Mouse (Mus musculus) CD4-positive, CD25-positive, alpha-beta regulatory T cell, adult 2 months (primary cell): Measurements from ENCODE around the gene Ttc30a2.

Experiments used
- DNase-seq: peaks from one replicate; pipeline ENCODE4 v3.0.0-alpha.2; 2012; ENCODE audit warnings: low read depth, low spot score

Ttc30a2 gene

DNA sequence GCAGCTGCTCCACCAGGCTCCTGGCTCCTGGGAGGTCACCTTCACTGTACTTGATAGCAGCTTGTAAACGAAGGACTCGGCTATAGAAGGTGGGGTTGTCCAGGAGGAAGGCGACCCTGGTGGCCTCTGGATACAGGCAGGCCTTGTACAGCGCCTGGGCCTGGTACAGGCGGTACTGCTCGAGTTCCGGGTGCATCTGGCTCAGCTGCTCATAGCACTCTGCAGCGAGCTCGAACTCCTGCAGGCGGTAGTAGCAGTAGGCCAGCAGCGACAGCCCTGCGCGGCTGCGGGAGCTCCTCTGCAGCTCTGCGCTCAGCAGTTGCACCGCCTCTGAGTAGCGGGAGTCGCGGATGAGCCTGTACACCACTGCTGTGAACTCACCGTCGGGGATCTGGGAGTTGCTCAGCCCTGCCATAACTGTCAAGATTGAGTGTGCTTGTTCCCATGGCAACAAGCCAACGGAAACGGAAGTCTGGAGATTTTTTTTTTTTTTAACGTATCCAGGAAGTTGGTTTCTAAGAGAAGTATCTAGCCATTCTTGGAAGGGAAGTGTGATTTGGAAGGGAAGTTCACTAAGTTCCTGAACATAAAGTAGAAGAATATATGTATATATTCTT lies at the start of gene Ttc30a2:
Gene Ttc30a2 (minus strand): TSS at position 419 of the 617 bp plus-strand sequence.
- DNase-seq: peak; percentile 54

DNA sequence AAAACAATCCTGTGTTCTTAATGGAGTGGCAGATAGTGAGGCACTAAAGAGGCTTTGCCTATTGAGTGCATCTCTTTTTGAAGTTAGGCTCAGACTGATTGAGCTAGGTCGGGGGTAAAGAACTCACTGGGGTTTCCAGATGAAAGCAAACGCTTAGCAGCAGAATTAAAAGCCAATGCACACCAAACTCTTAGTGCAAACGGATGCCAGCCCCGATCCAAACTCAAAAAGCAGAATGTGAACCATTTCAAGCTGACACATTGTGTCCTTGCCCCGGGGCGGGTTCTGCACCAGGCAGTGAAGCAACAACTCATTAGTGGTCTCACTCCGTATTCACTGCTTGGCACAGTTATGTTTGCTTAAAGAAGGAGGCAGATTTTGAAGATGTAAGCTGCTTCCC lies 38.9 kb upstream of the Ttc30a2 start:
- DNase-seq: no peak

DNA sequence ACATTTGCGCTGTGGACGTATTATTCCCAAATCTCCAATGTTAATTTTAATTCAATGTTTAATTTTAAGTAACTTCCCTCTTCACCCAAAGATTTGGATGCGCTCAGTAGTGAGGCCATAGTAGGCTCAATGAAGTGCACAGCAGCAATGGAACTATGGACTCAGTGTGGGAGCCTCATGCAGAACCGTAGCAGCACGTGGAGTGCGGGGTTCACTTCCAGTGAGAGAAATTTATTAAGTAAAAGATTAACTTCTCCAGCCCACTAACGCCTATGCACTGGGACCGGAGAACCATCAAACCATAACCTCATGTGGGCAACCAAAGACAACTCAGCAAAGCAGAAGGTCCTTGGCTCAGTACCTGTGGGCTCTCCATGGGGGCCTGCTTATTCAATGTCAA lies 38.2 kb upstream of the Ttc30a2 start:
- DNase-seq: no peak

DNA sequence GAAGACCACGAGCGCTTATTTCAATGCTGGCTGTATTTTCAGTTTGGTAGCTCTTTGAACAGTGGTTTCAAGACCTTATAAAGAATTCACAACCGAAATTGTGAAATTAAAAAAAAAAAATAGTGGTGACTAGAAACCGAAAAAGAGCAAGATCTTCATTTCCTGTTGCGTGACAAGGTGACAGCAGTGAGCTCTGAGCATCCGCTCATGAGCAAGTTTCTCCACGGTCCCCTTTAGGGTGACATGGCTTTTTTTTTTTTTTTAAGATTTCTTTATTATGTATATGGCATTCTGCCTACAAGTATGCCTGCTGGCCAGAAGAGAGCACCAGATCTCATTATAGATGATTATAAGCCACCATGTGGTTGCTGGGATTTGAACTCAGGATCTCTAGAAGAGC lies 37.5 kb upstream of the Ttc30a2 start:
- DNase-seq: peak; percentile 33

DNA sequence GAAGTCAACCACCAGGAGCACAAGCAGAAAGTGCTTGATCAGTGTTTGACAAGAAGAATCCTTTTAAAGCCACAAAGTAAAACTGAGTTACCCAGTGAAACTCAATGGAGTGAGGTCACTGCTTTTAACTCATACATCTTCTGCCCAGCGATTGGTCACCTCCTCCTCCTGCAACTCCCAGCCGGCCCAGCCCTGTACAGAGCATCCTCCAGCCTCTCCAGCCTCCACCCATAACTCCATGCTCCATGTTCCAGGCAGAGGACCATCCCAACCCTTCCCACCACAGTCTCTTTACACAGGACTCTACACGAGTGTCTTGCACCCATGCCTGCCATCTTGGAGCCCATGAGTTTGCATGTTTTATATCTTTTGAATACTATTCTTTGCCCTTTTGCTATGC lies 36.7 kb upstream of the Ttc30a2 start:
- no peak for DNase-seq

DNA sequence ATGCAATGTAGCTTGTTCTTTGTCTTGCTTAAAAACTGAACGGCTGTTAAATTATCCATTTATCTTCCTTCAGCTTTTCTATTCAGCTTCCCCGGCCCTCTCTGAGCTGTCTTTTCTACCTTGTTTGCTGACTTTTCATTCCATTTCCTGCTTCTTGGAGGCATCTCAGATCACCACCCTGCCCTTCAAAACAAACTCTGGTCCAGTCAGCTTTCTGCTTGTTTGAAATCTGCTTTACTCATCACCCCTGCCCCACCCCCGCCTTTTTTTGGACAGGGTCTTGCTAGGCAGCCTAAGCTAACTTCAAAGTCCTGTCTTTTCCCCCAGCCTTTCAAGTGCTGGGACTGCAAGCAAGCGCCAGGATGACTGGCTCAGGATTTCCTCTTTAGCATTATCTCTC lies 28.2 kb upstream of the Ttc30a2 start:
- DNase-seq: no peak

DNA sequence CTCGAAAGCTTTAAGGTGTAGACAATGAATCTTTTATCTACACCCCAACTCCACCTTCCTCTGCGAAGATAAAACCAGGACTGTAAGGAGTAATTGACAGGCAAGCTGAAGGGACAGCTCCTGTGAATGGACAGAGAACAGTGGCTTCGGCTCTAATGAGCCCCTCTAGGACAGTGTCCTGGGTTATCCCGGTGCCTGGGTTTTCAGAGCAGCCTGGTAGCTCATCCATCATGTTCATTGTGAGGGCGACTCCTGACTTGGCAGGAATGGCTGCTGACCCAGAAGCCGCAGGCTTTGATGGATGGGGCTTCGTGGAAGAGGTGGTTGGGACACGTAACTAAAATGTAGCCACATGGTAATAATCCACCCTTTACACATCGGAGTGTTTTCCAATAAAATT lies 24.9 kb upstream of the Ttc30a2 start:
- DNase-seq: no peak

DNA sequence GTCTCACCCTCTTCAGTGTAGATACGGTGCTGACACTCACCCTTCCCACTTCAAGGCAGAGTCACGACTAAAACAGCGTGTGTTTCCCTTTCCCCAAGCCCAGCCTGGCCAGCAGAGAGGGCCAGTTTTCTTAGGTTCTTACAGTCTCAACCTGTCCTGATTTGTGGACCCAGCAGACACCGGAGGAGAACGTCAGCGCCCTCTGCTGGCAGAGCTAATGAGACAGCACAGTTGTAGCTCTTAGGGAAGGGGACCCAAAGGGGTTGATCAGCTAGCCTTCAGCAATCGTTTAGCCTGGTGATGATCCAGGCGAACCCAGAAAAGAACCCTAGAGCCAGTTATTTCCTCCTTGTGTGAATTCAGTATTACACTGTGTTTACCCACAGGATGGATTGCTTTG lies 23.4 kb upstream of the Ttc30a2 start:
- DNase-seq: peak; percentile 83

DNA sequence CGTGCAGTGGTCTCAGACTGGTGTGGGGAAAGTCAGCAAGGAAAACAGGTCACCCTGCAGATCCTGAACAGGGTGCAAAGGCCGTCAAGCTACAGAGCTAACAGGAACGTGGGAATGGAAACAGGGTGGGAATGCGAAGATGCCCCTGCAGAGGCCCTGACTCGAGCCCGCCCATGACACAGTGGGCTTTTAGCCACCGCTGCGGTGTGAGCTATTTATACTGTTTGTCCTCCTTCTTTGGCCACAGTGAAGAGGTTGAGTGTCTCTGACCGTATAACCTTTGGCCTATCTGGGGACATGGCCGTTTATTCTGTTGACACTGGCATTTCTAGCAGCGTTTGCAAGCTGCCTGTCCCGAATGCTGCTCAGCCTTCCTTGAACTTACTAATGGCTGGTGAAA lies 21.7 kb upstream of the Ttc30a2 start:
- DNase-seq: no peak

DNA sequence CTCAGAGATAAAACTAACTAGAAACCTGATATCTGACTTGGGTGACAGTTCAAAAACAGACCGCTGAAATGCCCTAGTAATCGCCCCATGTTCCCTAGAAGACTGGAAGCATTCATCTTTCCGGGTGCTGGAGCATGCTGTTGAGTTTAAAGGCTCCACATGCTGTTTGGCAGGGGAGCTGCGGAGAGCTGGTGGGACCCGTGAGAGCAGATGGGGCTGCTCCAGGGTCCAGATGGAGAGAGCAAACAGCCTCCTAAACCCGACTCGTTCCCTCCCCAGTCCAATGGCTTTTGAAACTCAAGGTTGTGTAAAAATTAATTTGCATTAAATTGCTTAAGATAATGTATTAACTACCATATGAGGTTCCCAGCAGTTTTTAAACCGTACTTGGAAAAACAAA lies 20.7 kb upstream of the Ttc30a2 start:
- no peak for DNase-seq

DNA sequence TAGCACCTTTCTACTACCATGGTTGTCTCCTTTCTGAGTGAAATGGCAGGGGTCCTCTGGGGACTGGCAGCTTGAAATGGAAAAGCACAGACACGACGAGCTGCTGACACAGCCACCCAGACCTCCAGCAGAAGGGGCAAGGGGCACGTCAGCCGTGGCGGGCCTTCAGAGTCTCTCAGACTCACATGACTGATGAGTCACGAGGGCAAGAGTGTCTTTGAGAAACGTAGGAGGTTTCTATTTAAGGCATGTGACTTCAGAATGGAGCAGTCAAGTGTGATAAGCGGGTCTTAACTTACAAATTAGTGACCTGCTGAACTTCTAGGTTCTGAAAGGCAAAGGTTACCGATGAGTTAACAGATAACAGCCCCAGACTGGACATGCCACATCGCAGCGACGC lies 19.8 kb upstream of the Ttc30a2 start:
- no peak for DNase-seq

DNA sequence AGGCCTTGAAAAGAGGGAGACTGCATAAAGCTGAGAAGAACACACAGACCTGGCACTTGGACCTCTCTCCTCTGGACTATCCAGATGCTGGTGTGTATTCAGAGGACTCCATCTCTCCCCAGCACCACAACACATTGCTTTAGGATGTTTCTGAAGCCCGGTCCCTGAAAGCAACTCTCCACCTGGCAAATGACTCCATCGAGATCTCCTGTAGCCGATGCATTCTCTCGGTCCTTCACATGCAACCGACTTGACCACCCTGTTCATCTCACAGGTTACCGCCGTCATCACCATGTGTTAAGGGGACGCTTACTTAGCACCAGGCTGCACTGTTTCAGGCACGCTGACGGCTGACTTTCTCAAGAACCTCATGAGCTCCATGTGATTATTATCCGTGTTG lies 16.9 kb upstream of the Ttc30a2 start:
- no peak for DNase-seq

DNA sequence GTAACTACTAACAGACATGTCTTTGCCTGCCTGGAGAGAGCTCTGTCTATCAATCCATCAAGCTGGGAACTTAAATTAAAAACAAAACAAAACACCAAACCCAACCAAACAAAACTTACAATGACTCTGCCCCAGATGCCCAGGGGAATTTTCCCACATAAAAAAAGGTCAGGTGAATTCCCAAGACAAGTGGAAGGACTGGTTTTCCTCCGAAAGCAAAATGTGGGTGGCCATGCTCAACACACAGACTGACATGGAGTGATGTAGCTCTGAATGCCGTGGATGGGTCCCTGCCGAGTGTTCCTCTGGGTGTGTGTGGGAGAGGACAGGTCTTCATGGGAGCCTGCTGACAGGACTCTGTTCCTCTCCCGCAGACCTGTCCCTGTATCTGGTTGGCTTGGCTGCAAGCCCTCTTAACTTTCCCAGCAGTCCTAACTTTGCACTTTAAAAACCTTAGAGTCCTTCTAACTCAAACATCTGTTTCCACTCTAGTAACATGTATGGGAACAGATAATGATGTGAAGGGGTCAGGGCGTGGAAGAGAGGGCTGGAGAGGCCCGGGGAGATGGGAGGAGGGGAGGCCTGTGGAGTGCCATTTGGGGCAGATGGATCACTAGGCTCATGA lies 13.7 kb upstream of the Ttc30a2 start:
- DNase-seq: no peak

DNA sequence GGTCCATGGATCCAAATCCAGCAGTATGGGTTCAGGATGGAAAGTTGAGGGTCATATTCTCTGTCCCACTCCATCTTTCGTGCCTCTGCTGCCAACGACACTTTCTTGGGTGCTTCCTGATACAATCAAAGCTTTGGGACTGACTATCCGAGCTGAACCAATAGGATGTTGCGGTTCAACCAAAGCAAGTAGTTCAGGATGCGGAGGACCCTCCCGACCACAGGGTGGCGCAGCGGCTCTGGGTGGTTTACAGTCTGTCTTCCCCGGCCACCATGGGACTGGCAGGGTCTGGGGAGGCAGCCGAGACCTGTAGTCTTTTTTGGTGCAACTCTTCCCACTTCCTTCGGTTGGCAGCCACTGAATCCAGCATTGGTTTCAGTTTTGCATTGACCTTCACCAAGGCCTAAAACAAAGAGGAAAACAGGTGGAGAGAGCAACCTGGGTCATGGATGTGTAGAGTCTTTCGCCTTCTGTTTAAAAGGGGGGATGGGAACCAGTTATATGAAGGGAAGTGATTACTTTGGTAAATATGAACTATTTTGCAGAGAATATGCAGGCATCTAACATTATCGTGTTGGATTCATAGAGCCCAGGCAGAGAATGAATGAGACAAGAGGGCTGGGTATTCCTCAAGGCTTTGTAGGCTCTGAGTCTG lies 13.0 kb upstream of the Ttc30a2 start:
- peak; percentile 84 for DNase-seq

DNA sequence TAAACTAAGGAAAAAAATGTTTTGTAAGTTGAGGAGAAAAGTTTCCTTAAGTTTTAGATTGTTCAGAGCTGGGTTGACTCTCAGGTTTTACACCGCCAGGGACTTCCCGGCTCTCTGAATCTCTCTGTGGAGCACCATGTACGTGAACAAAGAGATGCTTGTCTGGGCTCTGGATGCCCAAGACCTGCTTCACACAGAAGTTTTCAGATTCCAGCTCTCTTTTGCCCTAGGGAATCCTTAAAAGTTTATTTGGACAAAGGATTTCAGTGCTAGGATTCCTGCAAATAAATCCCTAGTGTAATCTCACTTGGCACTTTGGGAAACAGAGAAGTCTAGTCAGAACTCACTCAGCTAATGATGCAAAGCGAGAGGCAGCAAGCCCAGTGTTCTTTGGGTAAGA lies 11.7 kb upstream of the Ttc30a2 start:
- no peak for DNase-seq

DNA sequence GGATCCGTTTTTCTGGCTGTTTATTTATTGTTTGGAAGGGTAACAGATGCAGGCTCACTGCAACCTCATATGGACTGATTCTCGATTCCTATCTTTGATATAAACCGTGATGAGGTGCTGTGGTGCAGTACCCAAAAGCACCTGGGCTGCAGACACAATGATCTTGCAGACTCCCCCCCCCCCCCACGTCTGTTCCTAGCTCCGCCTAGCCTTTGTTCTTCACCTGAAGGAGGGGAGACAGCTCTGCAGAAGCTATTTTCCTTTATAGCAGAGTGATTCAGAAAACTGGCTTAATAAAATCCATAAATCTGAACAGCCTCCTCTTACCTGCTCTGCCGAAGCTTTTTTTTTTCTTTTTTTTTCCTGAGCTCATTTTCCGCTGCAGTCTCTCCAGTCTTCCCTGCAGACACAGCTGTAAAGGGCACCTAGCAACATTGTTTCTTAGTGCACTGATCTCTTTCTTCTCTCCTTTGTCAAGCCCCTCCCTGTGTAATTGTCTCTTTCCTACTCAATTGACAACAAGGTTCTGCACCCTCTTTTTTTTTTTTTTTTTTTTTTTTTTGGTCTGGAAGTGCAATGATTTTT lies 10.9 kb upstream of the Ttc30a2 start:
- DNase-seq: no peak

DNA sequence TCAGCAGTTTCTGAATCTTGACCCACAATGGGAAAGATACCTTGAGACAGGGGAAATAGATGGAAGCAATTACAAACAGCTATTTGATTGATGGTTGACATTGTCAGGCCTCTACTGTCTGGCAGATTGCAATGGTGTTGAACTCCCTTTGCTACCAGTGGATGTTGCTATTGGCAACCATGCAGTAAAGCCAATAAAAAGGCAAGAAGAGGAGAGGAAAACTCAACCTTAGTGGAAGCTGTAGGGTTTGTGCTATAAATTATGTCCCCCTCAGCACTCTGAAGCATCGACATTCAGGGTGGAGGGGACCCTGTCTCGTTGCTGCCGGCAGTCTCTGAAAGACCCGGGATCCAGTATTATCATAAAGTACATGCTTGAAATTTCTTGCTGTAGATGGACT lies 10.4 kb upstream of the Ttc30a2 start:
- no peak for DNase-seq

DNA sequence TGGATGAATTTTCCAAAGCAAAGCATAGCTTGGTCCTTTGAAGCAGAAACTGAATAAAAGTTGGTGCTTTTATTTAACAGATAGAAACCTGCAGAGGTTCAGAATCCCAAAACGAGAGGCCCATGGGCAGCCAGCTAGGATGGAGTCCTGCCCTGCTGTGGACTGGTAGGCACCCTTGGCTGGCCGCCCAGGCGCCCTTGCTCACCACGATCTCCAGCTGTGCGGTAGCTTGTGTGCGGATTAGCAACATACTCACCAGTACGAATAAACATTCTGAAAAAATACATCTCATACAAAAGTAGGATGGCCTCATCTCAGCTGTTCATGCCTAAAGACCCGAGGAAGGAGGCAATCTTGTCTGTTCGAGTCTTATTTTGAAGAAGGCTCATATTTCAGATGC lies 9.8 kb upstream of the Ttc30a2 start:
- DNase-seq: no peak

DNA sequence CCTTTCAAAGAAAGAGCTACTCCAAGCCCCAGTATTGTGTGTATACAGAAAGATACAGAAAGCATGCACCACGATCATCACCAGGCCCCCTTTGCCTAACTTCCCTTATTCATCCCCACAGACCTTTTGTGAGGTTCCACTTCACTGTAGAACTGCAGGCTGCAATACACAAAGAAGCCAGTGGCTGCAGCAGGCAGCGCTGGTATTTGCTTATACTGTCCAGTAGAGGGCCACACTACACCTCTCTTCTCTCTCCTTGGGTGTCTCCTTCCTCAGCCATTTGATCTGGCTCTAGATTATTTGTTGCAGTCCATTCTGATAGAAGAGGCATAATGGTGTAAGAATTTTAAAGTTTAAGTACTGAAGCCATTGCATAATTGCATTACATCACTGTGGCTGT lies 7.2 kb upstream of the Ttc30a2 start:
- peak; percentile 79 for DNase-seq

DNA sequence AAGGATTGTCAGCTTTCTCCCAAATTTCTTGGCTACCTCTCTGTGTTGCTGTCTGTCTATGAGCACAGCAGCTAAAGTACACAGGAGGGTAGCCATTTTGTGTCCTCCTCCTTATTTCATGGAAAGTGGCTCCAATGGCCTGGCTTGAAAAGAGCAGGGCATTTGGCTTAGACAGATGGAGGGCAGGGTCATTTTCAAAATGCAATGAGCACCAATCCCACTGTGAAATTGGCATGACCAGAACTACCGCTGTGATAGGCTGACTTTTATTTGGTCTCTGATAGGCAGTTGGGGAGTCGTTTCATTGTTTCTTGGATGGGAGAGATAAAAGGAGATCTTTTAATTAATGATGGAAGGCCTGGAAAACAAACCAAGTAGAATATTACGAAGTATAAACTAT lies 5.9 kb upstream of the Ttc30a2 start:
- no peak for DNase-seq

DNA sequence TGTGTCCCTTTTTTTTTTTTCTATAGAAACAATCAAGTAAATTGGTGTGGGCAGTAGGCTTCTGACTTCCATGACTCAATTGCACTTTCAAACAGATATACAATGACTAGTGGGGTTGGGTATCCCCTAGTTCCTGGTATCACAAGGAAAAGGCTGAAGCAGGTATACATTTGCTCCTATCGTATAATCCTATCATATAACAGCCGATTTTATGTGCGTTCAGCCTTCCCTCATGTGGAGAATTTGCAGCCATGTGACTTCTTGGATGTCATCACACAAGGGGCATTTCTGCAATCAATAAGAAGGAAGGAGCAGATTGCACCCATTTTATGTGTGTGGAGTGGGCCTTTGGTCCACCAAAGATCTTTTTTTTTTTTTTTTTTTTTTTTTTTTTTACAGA lies 5.1 kb upstream of the Ttc30a2 start:
- no peak for DNase-seq

DNA sequence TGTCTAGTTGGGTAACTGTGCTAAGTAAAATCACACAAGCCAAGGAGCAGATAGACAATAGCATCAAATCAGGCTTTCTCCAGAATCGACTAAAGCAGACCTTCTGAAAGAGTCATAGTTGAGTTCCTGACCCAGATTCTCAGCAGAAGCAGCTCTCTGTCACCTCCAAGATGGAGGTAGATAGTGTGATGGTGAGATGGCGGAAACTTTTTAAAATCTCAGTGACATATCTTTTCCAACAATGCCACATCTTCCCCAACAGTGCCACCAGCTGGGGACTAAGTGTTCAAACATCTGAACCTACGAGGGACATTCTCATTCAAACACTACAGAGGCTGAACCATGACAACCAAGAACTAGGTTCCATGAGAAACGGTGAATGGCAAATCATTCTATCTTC lies 4.7 kb upstream of the Ttc30a2 start:
- peak; percentile 14 for DNase-seq
